Mouse (Mus musculus) 3134 (cell line): ENCODE measurements around the gene Gm29289.
"Not testable (repeated sequence)": the region's sequence is repeated elsewhere in the genome, so short reads cannot be mapped to it uniquely, and the experiment has no call there.

Experiments used
- DNase-seq: peaks from one replicate; pipeline ENCODE4 v3.0.0-alpha.2; 2011; ENCODE audit warnings: low spot score; ENCODE audit not compliant: insufficient read length; ENCODE audit errors: extremely low read depth

Gene Gm29289

DNA sequence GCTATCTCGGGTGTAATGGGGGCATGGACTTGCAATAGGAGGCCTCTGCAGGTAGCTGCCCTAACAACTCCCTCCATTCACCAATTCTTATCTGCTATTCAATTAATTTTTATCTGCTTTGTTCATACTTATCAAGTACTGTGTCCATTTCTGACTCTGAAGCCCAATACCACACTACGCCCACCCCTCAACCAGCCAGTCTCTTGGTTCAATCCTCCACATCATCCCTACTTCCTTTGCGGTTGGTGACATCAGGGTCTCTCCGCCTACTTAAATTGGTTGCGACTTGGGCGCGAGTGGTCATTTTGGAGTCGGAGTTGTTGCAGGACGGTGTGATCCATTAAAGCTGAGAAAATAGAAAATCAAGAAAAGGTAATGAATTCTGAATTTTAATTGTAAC lies at the start of gene Gm29289:
TSS of gene Gm29289 (plus strand) at position 301 of the 400 bp plus-strand sequence.
- DNase-seq = not testable (repeated sequence)

DNA sequence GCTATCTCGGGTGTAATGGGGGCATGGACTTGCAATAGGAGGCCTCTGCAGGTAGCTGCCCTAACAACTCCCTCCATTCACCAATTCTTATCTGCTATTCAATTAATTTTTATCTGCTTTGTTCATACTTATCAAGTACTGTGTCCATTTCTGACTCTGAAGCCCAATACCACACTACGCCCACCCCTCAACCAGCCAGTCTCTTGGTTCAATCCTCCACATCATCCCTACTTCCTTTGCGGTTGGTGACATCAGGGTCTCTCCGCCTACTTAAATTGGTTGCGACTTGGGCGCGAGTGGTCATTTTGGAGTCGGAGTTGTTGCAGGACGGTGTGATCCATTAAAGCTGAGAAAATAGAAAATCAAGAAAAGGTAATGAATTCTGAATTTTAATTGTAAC lies 31.7 kb upstream of the Gm29289 start, which contains the start of gene Gm10352:
TSS of gene Gm10352 (plus strand) at position 301 of the 400 bp plus-strand sequence.
- DNase-seq = not testable (repeated sequence)
